Mouse (Mus musculus): ENCODE results near the gene Gm10160. TPM values are rescaled to one million over a fixed set of nuclear protein-coding genes. Genes with fewer than 3 reads are reported as not detected.

Gene Gm10160
- not detected for total RNA-seq (2022)

DNA sequence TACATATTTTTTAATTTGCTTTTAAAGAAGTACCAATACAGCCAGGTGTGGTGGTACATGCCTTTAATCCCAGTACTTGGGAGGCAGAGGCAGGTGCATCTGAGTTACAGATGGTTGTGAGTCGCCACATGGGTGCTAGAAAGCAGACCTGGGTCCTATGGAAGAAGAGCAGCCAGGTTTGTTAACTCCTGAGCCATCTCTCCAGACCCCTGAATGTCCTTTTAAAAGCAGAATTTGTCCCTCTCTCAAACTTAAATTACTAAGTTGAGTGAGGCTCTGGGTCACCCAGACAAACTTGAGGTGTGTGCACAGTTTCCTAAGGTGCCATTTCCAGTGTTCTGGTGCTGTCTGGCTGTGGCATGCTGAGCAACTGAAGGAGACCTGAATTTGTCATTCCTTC lies at the start of gene Gm10160:
Gm10160 (minus strand) TSS at position 101 of the 400 bp plus-strand sequence.
- no peak for DNase-seq (ENCODE audit: low spot score in 2 of 2)

- DNase-seq (ENCODE audit: low spot score in 2 of 2): no peak
Observed at GRCm38 (mm10) chr7:81904926-81905325, 49.3 kb upstream of the Gm10160 start.

DNA sequence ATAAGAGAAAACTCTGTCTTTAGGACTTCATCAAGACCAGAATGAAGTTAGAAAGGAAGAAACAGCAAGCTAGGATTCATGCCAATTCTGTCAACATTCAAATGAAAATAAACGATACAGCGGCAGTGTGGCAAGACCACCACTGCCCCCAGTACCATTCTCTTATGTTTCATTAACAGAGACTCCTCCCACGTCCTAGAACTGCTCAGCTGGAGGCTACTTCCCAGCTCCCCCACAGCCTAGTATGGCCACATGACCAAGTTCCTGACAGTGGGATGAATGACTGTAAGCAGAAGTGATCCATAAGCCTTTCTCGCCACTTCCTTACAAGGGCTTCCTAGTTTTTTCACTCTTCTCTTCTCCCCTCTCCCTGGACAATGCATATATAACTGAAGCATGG lies 48.5 kb upstream of the Gm10160 start:
- no peak for DNase-seq (ENCODE audit: low spot score in 2 of 2)

- DNase-seq (ENCODE audit: low spot score in 2 of 2): no peak
Observed at GRCm38 (mm10) chr7:81899361-81899760, 43.8 kb upstream of the Gm10160 start.

- no peak for DNase-seq (ENCODE audit: low spot score in 2 of 2)
Observed at GRCm38 (mm10) chr7:81885128-81885527, 29.5 kb upstream of the Gm10160 start.

DNA sequence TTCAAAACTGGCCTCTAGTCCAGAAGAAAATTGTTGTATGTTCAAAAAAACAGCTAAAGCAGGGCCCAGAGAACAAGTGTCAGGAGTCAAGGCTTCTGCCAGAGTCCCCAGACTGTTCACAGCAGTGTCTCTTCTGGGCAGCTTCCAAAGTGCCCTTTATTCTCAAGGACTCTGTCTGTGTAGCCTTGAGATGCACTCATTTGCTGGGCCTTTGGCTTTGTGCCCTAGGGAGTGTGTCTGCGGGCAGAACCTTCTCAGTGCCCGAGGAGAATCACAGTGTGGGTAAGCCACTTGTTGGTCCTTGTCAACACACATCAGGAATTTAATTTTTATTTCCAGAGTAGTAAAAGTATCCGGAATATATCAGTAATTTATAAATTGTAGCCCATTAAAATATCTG lies 26.0 kb upstream of the Gm10160 start:
- DNase-seq (ENCODE audit: low spot score in 2 of 2): no peak

DNA sequence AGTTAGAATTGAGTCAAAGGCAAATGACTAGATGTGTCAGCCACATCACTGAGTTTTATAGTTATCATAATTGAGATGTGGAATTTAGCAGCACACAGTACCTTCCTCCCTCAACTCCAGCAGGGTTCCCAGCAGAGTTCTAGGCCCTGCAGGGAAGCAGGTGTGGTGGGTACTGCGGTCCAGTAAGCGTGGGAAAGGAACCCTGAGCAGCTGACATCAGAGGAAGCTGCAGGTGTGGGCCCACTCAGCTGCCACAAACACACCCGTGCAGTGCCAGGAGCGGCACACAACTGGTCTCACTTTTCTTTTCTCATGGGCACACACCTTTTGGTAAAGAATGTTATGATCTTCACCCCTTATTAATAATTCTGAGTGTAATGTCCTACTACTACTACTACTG lies 25.2 kb upstream of the Gm10160 start:
- no peak for DNase-seq (ENCODE audit: low spot score in 2 of 2)

DNA sequence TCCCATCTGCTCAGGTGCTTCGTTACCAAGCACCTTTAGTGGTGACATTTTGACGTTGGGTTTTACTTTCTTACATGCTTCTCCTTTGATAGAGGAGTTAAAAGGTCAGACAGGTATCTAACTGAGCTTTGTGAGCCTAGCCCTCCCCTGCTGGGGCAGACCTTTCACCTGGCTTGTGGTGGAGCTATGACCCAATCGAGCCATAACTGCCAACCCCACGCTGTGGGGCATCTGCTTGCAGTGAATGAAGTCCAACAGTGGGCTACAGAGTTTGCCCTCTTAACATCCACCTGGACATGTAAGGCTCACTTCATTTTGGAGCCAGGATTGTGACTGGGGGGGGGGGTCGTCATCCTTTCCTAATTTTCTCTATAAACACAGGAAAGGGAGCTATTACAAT lies 24.7 kb upstream of the Gm10160 start:
- no peak for DNase-seq (ENCODE audit: low spot score in 2 of 2)

GRCm38 (mm10) chr7:81875372-81875771 lies 19.8 kb upstream of the Gm10160 start:
- no peak for DNase-seq (ENCODE audit: low spot score in 2 of 2)

DNA sequence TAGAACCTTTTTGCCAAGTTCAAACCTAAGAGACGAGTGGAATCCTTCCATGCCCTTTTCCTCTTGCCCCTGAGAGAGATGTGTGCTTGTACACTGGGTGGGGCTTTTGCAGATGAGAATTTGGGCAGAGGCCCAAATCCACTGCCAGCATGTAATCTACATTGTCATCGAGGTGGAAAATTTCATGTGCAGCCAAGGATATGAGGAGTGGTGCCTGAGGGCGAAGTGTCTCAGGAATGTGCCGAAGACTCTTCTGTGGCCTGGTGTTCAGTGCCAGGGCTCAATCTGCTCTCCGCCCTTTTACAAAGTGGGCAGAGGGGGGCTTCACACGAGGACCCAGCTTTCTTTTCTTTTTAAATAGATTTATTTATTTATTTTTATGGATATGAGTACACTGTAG lies 19.0 kb upstream of the Gm10160 start:
- DNase-seq (ENCODE audit: low spot score in 2 of 2): no peak

DNA sequence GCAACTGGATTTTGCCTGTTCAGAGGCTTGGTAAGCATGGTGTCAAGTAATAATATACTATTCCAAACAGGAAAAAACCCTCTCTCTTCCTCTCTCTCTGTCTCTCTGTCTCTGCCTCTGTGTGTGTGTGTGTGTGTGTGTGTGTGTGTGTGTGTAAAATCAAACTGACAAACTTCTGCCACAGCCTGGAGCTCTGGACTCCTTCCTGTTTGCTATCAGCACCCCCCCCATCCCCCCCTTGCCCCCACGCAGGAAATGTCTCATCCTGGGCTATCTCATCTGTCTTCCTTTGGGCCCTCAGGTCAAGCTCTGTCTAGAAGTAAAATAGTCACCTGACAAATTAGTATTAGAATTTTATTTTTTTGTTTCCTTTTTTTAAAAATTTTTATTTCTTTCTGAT lies 18.2 kb upstream of the Gm10160 start:
- no peak for DNase-seq (ENCODE audit: low spot score in 2 of 2)

DNA sequence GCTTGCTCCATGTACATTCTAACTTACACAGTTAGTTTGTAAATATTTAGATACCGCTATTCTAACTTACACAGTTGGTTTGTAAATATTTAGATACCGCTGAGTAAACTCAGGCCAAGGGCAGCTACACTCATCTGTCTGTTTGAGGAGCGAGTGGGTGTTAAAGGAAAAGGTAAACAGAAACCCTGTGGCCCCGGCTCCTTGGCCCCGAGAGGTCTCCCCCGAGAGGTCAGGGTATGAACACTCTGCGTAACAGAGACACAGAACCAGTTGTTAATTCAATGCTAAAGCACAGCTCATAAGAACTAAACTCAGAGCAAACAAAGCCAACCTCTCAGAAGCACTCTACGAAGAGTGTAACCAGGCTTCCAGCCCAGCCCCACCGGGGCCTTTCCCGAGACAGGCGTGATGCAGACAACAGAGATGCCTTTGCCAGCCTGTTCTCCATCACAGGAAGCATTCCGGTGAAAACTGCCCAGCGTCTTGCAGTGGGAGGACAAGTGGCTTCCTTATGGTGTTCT lies 17.0 kb upstream of the Gm10160 start:
- no peak for DNase-seq (ENCODE audit: low spot score in 2 of 2)

DNA sequence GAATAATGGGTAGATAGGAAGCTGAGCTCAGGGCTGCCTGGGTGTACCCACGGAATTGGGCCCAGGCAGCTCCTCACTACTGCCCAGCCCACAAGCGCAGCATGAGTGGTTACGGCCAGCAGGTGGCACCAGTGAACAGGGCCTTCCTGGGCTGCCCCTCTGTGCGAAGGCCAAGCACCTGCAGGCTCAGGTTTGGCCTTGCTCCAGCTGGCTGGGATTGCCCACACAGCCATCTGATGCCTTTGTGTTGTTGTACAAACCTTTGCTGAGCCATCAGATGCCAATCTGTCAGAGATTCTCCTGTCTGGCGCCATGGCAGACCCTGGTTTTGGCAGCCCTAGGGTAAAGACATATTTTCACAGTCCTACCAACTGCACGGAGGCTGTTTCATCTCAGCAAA lies 12.6 kb upstream of the Gm10160 start:
- DNase-seq (ENCODE audit: low spot score in 2 of 2): no peak

GRCm38 (mm10) chr7:81867231-81867930 lies 11.8 kb upstream of the Gm10160 start:
- DNase-seq (ENCODE audit: low spot score in 2 of 2): no peak

- DNase-seq (ENCODE audit: low spot score in 2 of 2): no peak
Observed at GRCm38 (mm10) chr7:81865937-81866336, 10.3 kb upstream of the Gm10160 start.

- no peak for DNase-seq (ENCODE audit: low spot score in 2 of 2)
Observed at GRCm38 (mm10) chr7:81864552-81864951, 9.0 kb upstream of the Gm10160 start.

DNA sequence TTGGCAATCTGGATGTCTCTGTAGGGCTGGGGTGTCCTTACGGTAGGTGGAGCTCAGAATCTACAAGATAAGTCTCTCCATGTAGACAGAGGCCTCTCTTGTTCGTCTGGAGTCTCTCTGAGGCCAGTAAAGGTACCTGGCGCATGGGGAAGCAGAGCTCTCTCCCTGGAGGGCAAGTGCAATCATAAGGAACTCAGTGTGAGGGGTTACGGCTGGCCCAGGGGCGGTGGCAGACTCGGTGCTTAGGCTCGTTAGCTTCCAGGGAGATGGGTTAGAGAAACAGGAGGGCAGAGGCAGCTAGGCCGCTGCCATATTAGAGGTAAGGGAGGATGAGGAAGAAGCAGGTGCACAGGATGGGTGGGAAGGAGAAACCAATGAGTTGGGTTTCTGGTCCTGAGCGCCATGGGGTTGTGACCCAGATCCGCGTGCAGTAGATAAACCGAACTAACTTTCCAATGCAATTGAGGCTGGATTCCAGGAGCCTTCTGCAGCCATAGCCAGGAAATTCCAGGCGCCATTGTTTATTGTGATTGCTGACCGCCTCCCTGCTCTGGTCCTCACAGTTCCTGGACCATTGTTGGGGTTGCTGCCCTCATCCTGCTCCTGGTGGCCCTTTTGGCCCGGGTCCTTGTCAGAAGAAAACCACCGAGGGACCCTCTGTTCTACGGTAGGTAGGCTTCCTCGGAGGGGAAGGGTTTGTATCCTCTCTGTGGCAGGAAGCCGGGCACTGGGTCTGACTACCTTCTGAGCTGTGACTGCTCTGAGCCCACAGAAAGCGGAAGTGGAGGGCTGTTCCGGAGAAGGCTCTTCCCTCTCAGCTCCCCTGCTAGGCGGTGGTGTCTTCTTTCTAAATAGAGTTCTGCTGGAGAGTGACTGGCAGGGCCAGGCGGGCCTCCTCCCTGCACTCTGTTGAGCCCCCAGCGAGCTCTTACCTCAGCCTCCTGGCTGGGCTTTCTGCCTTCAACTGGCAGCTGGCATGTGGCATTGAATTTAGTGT lies 7.3 kb upstream of the Gm10160 start:
- no peak for DNase-seq (ENCODE audit: low spot score in 2 of 2)

DNA sequence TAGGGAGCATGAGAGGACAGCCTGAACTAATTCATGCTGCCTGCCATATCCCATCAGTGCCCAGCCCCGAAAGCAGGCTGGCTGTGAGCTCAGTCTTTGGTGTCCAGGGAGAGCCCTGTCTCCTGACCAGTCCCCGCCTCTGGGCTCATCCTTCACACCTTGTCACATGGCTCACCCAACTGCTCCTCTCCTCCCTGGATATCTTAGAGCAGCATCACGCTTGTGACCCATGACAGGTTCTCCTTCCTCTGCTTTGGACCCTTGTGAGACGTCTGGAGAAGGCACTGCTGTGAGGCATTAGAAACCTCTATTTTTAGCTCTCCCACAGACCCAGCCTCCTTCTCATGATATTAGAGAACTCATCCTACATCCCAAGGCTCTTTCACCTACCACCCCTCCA lies 6.3 kb upstream of the Gm10160 start:
- no peak for DNase-seq (ENCODE audit: low spot score in 2 of 2)

GRCm38 (mm10) chr7:81861461-81861860 lies 5.9 kb upstream of the Gm10160 start:
- no peak for DNase-seq (ENCODE audit: low spot score in 2 of 2)

- no peak for DNase-seq (ENCODE audit: low spot score in 2 of 2)
Observed at GRCm38 (mm10) chr7:81860996-81861395, 5.4 kb upstream of the Gm10160 start.

GRCm38 (mm10) chr7:81860071-81860470 lies 4.5 kb upstream of the Gm10160 start:
- no peak for DNase-seq (ENCODE audit: low spot score in 2 of 2)

DNA sequence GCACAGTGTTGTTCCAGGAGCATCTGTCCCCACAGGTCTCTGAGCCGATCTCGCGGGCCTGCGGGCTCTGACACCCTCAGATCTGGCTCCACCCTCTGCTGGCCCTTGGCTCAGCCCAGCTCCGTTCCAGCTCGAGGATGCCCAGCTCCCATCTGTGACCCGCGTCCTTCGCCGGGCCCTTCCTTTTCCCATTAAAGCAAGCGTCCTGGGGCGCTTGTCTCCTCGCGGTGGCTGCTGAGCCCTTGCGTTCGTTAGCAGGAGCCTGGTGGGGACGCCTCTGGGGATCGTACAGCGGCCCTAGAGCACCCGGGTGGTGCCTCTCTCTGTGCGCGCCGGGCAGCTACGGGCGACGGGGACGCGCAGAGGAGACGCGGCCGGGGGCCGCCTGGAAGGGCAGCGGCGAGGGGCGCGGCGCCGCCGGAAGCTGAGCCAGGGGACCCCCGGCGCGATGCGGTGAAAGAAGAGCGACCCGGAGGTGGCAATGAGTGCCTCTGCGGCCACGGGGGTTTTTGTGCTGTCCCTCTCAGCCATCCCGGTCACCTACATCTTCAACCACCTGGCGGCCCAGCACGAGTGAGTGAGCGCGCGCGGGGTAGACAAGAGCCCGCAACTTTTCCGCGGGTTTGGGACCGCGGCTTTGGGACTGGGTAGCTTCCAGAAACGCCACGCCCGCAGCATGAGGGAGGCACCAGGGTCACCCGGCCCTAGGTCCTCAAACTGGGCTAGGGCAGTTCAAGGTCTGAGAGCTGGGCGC lies 3.6 kb upstream of the Gm10160 start, which contains the start of gene Tm6sf1:
Tm6sf1 (plus strand) TSS at position 34 of the 754 bp plus-strand sequence.
- no peak for DNase-seq (ENCODE audit: low spot score in 2 of 2)

Data from left cerebral cortex, adult 8-10 months (tissue).